Mouse (Mus musculus) right cerebral cortex, adult 2 months (tissue): Measurements from ENCODE around the gene Cemip2.

Experiments used
- DNase-seq, 2 experiments: peaks; one replicate each; pipeline ENCODE4 v3.0.0; 2021 to 2022; ENCODE audit warnings: low spot score in 2 of 2

Cemip2 gene

DNA sequence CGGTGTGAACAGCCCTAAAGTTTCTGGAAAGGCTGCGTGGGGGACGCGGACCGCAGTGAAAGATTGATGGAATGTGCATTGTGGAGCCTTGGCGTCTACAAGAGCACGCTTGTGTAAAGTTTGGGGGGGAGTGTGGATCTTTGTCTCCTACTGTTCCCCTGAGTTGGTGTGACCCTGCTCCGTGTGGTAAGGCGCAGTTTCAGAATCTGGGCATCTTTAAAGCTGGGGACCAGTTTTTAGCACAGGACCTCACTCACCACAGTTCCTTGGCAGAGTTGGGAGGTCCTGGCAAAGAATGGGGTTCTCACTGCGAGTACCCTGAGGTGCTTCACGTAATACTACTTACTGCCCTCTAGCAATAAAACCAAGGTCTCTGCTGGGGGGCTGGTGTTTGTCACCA lies 964 bp downstream of the Cemip2 start:
- DNase-seq: no peak

DNA sequence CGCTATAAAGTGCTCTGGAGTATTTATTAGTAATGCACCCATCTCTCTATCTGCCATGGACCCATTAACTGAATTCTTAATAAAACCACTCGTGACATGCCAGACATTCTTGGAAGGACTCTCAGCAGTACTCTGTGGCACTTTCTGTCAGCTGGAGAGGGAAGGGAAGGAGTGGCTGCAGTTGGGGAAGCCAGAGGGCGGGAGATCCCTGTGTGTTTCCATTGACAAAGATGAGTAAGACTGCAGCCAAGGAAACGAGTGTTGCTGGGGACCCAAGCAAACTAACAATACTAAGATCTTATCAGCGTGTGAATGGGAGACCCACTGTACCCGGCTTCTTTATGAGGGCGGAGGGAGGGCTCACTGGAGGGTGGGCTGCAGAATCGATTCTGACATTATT lies 2.5 kb downstream of the Cemip2 start:
- DNase-seq: no peak

DNA sequence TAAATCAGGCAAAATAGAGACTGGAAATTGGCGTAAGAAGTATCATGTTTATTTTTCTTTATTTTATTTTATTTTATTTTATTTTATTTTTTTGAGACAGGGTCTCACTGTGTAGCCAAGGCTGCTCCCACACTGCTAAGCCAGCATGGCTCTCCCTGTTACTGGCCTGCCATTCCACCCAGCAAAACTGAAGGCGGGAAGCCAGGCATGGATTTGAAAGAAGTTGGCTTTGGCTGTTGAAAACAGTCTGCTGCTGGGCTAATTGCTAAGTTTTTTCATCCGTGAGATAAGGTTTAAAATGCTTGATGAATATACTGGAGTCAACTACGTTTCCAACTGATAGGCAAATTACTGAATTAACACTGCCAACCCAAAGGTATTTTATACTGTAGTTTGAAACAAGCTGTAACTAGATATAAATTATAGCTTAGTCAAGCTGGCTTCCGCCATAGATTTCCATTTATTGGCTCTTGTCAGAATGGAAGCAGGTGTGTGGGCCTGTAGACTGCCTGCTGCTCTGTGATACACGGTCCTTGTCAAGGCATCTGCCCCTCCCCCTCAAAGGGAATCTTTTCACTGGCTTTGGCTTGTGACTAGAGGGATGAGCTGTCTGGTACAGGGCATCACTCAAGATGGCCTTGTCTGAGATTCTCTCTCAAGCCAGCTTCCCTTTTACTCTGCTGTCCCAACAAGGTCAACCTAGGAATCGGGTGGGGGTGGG lies 3.1 kb downstream of the Cemip2 start:
- no peak for DNase-seq

DNA sequence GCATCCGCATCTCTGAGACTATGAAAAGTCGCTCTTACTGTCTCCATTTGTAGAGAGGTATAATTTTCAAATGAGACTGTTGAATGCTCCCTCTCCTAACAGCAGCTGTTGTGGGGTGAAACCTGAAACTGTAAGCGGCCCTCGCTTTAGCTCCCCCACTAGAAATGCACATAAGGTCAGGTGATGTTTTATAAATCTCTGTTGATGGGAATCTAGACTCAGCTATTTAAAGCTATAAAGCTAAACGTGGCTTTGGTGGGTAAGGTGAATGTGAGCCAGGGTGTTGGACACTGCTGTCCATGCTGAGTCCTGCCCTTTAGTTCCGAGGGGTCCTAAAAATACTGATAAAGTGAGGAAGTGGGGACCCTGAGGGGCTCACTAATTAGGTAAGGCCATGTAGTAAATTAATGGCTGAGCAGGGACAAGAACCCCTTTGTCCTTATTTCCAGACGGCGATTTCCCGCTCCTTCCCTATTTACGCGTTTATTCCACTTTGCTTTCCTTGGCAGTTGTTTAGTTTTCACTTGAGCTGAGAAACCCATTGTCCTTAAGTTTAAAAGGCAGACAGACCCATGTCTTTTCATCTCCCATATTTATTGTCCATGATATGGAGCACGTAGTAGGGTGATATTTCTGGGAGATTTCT lies 3.8 kb downstream of the Cemip2 start:
- no peak for DNase-seq

DNA sequence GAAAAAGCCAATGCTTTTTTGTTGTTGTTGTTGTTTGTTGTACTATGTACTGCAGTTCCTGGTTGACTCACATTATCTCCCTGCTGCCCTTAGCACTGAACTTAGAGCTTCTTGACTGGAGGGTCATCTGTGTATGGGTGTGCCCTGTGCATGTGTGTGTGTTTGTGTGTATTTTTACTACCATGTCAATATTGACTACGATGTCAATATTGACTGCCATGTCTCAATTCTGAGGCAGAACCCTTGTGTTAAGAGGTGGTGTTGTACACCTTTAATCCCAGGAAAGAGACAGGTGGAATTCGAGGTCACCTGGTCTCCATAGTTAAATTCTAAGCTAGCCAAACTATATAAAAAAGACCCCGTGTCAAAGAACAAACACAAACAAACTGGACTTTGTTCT lies 5.6 kb downstream of the Cemip2 start:
- DNase-seq: no peak

DNA sequence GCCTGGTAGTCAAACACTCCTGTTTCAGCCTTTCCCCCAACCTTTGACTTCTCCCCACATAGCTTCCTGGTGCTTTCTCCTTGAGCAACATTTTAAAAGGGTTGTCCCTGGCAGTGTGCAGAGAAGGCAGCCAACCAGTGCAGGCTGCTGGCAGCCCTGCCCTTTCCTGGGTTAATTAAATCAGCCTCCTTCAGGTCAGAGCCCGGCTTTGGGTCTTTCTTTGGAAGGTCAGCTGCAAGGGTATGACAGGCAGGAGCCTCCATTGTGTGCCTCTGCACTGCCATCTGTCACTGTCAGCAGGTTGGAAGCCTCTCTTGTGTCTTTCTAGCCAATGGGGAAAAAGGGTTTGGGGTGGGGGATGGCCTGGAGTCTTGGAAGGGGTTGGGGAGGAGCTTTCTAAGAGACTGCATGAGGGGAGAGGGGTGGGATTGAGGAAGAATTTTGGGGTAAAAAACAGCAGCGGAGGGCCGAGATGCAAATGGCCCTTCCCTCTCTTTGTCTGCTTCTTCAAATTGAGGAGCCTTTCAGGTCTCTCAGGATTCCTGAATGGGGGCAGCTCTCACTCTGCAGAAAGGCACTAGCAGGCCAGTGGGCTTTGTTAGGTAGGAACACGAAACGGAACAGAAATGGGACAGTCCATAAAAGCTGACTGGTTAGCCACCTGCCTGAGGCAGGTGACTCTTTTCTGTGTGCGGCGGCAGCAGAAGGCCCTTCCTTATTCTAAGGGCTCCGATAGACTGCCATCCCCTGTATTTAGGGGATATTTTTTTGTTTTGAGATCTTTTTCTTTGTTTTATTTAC lies 6.4 kb downstream of the Cemip2 start:
- DNase-seq: no peak

DNA sequence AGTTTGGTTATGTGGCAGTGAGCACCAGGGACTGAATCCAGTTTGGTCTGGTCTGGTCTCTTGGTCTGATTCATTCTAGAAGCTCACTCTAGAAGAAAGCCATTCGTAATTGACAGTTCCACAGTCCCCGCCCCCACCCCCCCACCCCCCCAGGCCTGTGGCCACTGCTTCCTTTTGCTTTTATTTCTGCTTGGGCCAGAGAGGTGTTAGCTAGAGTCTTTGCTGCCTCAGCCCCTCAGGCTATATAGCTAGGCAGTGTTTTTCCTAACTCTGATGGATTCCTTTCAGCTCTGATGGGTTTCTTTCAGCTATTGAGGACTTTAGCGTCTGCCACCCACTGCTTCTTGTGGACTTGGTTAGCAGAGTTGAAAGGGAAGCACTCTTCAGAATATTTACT lies 7.0 kb downstream of the Cemip2 start:
- no peak for DNase-seq

DNA sequence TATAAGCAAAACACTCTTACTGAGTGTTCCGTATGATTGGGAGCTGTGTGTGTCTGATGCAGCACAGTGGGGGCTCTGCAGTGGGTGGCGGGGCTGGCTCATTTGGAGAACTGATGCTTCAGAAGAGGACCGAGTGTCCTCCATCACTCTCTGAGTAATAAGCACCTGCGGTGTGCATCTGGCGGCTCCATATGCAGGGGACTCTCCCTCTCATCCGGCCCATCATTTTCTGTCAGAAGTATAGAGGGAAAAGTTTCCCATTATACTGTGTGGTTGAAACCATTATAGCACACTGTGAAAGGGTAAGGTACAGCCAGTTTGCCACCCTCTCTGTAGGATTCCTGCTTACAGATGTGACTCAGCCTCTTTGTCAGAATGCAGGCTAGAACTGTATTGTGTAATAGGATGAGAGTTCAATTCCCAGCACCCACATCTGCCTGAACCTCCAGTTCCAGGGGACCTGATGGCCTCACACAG lies 8.9 kb downstream of the Cemip2 start:
- peak; percentile 63 to 73 for DNase-seq

DNA sequence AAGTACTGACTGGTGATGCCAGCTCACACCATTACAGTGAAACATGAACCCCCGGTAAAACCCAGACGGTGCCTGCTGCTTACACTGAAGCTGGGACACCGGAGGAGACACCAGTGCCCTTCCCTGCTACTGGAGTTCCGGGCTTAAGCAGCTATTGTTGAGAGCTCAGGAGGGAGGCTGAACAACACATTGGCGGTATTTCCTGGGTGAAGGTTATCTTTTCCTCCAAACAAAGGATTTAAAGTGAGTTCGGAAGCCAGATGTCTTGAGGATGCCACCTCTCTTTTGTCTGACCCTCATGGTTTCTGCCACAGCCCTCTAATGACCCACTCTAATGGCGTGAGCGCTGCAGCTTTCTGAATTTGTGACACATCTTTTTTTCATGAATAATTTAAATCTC lies 10.9 kb downstream of the Cemip2 start:
- DNase-seq: no peak

DNA sequence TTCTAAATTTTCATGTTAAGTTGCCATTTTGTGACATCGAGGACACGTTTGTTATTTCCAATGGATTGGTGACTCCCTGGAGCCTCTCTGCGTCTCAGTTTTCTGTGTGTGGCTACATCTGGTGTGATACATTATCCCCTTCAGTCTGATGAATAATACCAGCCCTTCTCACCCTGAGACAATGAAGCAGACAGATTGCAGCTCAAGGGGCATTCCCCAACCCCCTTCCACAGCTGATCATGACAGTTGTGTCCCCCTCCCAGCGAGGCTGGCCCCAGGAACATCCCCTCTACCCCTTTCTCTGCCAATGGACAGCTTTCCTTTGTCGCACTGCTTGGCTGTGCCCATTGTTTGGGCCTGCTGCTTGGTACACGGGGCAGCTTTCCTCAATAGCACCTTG lies 11.5 kb downstream of the Cemip2 start:
- DNase-seq: no peak

DNA sequence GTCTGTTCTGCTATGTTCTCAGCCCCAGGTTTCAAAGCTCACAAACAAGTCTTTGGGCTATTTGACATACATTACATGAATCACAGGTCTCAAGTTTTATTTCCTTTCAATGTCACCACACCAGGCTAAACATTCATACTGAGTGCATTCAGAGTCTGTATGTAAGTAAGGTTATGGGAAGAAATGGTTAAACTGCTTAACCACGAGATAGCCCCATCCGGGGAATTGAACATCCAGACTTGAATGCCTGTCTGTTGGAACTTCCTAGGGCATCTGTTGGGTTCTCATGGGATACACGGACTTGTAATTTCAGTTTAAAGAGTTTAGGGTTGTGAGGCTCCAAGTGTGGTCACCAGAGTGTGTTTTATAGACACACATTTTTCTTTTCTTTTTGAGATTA lies 13.2 kb downstream of the Cemip2 start:
- no peak for DNase-seq

DNA sequence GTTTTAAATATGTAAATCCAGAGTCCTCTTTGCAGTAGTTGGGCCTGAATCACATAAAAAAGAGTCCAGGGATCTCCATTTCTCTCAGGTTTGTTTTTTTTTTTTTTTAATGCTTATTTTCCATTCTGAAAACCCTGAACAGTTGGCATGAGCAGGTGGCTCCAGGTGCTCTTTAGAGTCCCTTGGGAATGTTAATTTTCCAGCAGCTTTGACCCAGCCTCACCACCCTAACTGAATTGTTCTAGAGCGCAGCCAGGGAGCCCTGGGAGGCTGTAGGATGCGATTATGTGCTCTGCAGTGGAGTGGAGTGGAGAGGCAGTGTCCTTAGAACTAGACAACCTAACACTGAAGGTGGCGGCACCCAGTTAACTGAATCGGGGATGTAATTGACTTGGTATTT lies 13.7 kb downstream of the Cemip2 start:
- no peak for DNase-seq

DNA sequence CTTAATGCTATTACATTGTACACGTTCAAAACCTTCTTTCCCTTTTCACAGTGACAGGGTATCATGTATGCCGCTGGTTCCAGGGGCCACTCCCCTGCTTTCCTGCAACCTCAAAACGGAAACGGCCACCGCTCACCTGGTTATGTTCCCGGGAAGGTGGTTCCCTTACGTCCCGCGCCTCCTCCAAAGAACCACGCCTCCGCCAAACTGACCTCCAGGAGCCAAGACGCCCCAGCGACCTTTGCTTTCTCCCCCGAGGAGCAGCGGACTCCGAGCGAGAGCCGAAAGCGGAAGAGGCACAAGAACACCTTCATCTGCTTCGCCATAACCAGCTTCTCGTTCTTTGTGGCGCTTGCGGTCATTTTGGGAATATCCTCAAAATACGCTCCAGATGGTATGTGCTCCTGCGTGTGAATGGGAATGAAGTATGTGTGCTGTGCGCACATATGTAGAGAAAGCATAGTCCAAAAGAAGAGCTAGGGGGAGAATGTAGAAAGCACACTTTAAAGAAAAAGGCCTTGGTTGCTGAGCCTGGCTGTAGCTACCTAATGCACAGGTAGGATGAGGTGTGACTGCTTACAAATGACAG lies 14.5 kb downstream of the Cemip2 start:
- DNase-seq: no peak

DNA sequence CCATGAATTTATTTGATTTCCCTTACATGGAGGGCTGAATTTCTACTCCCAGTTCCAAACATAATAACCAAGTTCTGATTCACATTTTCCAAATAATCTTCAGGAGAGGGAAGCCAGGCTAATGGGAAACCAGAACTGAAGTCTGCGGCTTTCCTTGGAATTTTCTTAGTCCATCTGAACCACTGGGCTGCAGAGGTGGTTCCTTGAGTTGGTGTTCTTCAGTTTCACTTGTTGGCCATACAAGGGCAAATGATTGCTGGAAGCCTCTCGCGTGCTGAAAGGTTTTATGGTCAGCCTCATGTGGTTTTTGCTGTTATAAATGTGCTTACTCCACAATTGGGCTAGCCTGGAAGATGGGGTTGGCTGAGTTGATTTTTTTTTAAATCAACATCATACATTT lies 16.4 kb downstream of the Cemip2 start:
- no peak for DNase-seq

DNA sequence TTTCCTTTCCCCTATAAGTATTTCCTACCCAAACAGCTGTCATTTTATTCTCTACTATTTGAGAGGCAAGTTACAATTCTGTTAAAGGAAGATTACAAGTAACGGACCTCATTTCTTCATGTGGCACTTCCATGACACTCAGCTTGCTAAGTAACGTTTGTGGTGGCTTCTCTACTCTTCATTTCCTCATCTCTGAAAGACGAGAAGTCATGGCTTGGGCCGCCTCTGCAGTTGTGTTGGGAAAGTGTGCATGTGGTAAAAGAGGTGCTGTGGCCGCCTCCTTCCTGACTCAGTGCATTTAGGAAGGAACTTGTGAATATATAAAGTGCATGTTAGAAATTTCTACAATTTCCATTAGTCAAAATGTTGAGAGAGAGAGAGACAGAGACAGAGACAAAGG lies 18.2 kb downstream of the Cemip2 start:
- no peak for DNase-seq

DNA sequence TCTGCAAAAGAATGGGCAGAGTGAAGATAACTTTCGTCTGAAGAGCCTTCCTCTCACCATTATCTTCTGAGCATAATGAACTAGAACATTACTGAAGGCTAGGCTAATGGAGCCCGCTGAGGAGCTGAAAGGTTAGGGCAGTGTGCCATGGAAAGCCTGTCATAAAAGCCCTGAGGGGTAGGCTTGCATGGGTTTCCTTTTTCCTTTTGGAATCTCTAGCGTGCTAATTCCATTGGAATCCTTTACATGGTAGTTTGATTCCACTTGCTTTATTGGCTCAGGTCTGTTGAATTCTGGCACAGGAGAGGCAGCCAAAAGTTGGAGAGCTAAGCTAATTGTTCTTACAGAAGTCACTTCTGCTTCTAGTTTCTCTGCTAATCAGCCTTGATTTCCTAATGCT lies 20.6 kb downstream of the Cemip2 start:
- no peak for DNase-seq

DNA sequence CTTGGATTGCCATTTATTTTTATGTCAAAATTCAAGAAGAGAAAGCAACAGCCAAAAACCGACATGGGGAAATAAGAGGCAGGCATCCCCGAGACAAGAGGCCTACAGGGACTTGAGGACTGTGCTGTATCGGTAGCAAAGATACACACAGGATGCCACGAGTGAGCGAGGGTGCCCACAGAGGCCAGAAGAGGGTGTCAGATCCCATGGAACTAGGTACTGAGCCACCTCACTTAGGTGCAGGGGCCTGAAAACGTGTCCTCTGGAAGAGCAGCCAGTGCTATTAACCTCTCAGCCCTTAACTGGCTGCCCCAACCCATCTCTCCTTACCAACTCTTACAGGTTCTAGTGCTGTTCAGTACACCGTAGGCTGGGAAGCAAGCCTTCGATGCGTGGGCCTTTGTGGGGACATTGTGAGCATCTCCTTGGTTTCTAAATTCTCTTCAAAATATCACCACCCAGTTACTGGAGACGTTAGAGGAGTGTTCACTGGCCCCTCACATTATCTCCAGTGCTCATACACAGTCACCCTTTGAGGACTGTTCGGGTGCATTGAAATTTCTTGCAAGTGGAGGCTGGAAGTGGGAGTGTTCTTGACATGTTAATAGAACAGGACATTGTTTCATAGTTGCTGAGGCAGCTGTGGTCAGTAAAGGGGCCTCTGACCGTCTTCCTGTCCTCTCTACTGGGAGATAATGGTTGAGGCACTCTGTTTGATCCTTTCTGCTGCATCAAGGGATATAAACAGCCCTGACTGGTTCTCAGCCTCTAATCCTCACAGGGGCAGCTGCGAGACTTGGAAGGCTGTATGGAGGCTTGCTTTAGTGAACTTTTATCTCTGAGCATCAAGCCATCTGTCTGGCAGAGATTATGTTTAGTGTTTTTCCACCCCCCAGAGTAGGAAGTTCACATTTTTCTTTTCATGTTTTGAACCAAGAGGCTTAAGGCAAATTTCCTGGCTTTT lies 21.6 kb downstream of the Cemip2 start:
- no peak for DNase-seq

DNA sequence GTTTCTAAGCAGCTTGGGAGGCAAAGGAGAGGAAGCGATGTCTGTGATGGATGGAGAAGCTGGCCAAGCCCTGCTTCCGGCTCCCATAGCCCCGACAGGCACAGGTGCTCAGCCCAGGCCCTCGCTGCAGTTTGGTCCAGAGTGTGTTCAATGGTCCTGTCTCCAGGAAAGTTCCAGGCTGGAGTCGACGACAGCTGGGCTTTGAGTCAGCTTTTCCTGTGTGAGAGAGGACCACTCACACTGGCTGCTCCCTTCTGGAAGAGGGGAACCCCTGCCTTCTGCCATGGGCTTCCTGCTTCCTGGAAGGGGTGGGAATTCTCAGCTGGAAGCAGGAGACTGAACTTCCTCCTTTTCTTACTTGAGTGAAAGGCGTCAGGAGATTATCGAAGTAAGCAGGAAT lies 26.3 kb downstream of the Cemip2 start:
- DNase-seq: no peak

DNA sequence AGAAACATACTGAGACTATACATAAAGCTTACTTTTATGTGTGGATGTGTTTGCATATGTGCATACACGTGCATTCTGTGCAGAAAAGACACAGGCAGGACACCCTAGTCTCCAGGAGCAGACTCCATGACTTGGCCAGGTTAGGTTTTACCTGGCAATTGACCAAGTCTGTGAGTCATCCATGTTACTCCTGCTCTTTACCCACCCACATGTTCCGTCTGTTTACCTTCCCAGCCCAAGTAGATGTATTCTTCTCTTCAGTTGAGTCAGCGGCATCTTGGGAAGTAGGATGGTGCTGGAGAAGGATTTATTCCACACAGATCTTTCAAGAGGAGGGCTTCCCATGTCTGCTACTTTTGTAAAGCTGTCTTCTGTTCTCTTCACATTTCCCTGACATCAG lies 27.2 kb downstream of the Cemip2 start:
- DNase-seq: peak; percentile 69 to 72

DNA sequence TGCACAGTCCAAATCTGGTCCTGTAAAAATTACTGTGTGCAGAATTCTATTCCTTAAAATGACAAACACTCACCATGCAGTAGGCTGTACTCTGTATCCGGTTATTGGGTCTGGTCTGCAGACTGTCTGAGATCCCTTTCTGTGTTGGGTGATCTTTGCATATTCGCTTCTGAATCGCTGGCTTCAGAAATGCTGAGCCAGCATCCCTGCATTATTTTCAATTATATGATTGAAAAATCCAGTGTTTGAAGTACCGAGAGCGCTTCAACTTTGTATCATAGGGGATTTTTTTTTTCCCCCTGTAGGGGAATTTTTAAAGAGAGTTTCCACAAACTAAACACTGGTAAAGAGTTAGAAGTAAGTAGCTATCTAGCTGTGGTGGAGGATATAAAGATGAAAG lies 32.0 kb downstream of the Cemip2 start:
- no peak for DNase-seq

DNA sequence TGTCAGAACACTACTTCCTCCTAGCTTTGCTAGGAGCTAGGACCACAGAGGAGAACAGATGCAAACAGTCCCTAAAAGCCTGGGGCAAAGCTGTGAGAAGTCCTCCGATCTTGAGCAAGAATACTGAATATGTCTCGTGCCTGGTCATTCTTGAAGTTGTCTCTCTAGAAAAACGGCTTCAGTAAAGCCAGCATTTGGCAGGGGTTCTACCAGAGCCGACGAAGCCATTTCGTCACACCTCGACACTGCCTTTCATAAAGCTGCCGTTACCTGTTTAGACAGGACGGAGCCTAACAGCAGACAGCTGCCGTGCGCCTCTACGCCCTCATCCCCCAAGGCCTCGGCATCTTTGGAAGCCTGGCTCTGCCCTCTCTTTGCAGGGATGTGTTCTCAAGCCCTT lies 35.4 kb downstream of the Cemip2 start:
- DNase-seq: no peak
